Mouse (Mus musculus): ENCODE measurements around the gene Trim67. TPM values are rescaled to one million over a fixed set of nuclear protein-coding genes. Genes with fewer than 3 reads are reported as not detected.

Trim67 gene
- 1 to 10 TPM; 1.1 to 2.2 TPM for total RNA-seq (2021)
- long read RNA-seq, experiment 1, result 0 reads
- long read RNA-seq, experiment 2, partial matches to known transcripts, result 0 of 1 reads
- long read RNA-seq, experiment 2, other reads (novel, unspliced or antisense), result 1 of 1 reads

GRCm38 (mm10) chr8:124792708-124793107 is at the start of gene Trim67:
Trim67 (plus strand) TSS chr8:124793092.
- DNase-seq (ENCODE audit: low spot score in 2 of 2), result peak; percentile 26

GRCm38 (mm10) chr8:124746661-124747060 is 46.2 kb upstream of the Trim67 start:
- no peak for DNase-seq (ENCODE audit: low spot score in 2 of 2)

GRCm38 (mm10) chr8:124751191-124751590 is 41.7 kb upstream of the Trim67 start:
- no peak for DNase-seq (ENCODE audit: low spot score in 2 of 2)

- peak; percentile 47 for DNase-seq (ENCODE audit: low spot score in 2 of 2)
Measured at GRCm38 (mm10) chr8:124751709-124752173, 41.2 kb upstream of the Trim67 start, which contains the start of gene Fam89a. Fam89a (minus strand) TSS chr8:124751832.

GRCm38 (mm10) chr8:124752325-124752862 is 40.5 kb upstream of the Trim67 start:
- no peak for DNase-seq (ENCODE audit: low spot score in 2 of 2)

- no peak for DNase-seq (ENCODE audit: low spot score in 2 of 2)
Measured at GRCm38 (mm10) chr8:124754101-124754791, 38.6 kb upstream of the Trim67 start.

- no peak for DNase-seq (ENCODE audit: low spot score in 2 of 2)
Measured at GRCm38 (mm10) chr8:124754792-124755190, 38.1 kb upstream of the Trim67 start.

GRCm38 (mm10) chr8:124755481-124755880 is 37.4 kb upstream of the Trim67 start:
- DNase-seq (ENCODE audit: low spot score in 2 of 2), result no peak

GRCm38 (mm10) chr8:124756153-124756552 is 36.7 kb upstream of the Trim67 start:
- no peak for DNase-seq (ENCODE audit: low spot score in 2 of 2)

- DNase-seq (ENCODE audit: low spot score in 2 of 2), result no peak
Measured at GRCm38 (mm10) chr8:124756601-124757000, 36.3 kb upstream of the Trim67 start.

- DNase-seq (ENCODE audit: low spot score in 2 of 2), result no peak
Measured at GRCm38 (mm10) chr8:124758544-124758943, 34.3 kb upstream of the Trim67 start.

- no peak for DNase-seq (ENCODE audit: low spot score in 2 of 2)
Measured at GRCm38 (mm10) chr8:124763061-124763460, 29.8 kb upstream of the Trim67 start.

GRCm38 (mm10) chr8:124772389-124772788 is 20.5 kb upstream of the Trim67 start:
- no peak for DNase-seq (ENCODE audit: low spot score in 2 of 2)

- DNase-seq (ENCODE audit: low spot score in 2 of 2), result peak; percentile 66 to 73
Measured at GRCm38 (mm10) chr8:124775695-124776094, 17.2 kb upstream of the Trim67 start.

- peak; percentile 23 to 34 for DNase-seq (ENCODE audit: low spot score in 2 of 2)
Measured at GRCm38 (mm10) chr8:124780236-124780635, 12.7 kb upstream of the Trim67 start.

- peak in 1 of 2 experiments; percentile 9 for DNase-seq (ENCODE audit: low spot score in 2 of 2)
Measured at GRCm38 (mm10) chr8:124782431-124782830, 10.5 kb upstream of the Trim67 start.

GRCm38 (mm10) chr8:124783228-124783627 is 9.7 kb upstream of the Trim67 start:
- no peak for DNase-seq (ENCODE audit: low spot score in 2 of 2)

- DNase-seq (ENCODE audit: low spot score in 2 of 2), result no peak
Measured at GRCm38 (mm10) chr8:124784613-124785012, 8.3 kb upstream of the Trim67 start.

GRCm38 (mm10) chr8:124790676-124791075 is 2.2 kb upstream of the Trim67 start:
- no peak for DNase-seq (ENCODE audit: low spot score in 2 of 2)

GRCm38 (mm10) chr8:124791751-124792150 is 1.1 kb upstream of the Trim67 start:
- no peak for DNase-seq (ENCODE audit: low spot score in 2 of 2)

- peak in 1 of 2 experiments; percentile 8 for DNase-seq (ENCODE audit: low spot score in 2 of 2)
Measured at GRCm38 (mm10) chr8:124792186-124792585, 706 bp upstream of the Trim67 start.

GRCm38 (mm10) chr8:124793172-124793651 is 320 bp downstream of the Trim67 start:
- DNase-seq (ENCODE audit: low spot score in 2 of 2), result peak; percentile 91 to 95

Measured in adrenal gland, adult 18-20 months (tissue).